Mouse (Mus musculus) liver, adult 2 months (tissue): ENCODE data around the gene Als2cr12. TPM values are rescaled to one million over a fixed set of nuclear protein-coding genes. Genes with fewer than 3 reads are reported as not detected.
A peak's percentile ranks its signal among the peaks of the same experiment; 100 is the strongest.
"Not testable (repeated sequence)": the region's sequence is repeated elsewhere in the genome, so short reads cannot be mapped to it uniquely, and the experiment has no call there.

Source experiments
- DNase-seq: peaks from one replicate; pipeline ENCODE4 v3.0.0-alpha.2; 2011; ENCODE audit warnings: low read depth, low spot score; ENCODE audit errors: extremely low read depth
- H3K27ac ChIP-seq: fragments of 200-500 bp; replicated peaks from 2 replicates; pipeline ENCODE4 v1.5.1; 2012; ENCODE audit warnings: low read depth, mild to moderate bottlenecking, control low read depth, inconsistent platforms, low read length; ENCODE audit not compliant: insufficient read depth
- H3K27me3 ChIP-seq: fragments of 200-500 bp; 2 replicates; pipeline ENCODE4 v1.6.1; 2012; ENCODE audit warnings: mild to moderate bottlenecking, moderate library complexity, low read length, inconsistent platforms; ENCODE audit not compliant: control insufficient read depth, insufficient read depth
- H3K36me3 ChIP-seq: fragments of 200-500 bp; 2 replicates; pipeline ENCODE4 v1.6.1; 2012; ENCODE audit warnings: low read length, inconsistent platforms; ENCODE audit not compliant: control insufficient read depth, insufficient read depth
- H3K4me1 ChIP-seq: fragments of 200-500 bp; 2 replicates; pipeline ENCODE4 v1.6.1; 2011; ENCODE audit warnings: low read length; ENCODE audit not compliant: control insufficient read depth, insufficient read depth
- H3K4me3 ChIP-seq: fragments of 200-500 bp; 2 replicates; pipeline ENCODE4 v1.5.1; 2011; ENCODE audit warnings: low read depth, mild to moderate bottlenecking, control low read depth, low read length, moderate library complexity; ENCODE audit not compliant: insufficient read depth
- H3K79me2 ChIP-seq: fragments of 200-500 bp; 2 replicates; pipeline ENCODE4 v1.6.1; 2012; ENCODE audit warnings: inconsistent platforms, mild to moderate bottlenecking, low read length, moderate library complexity; ENCODE audit not compliant: control insufficient read depth, insufficient read depth
- H3K9ac ChIP-seq: fragments of 200-500 bp; 2 replicates; pipeline ENCODE4 v1.6.1; 2012; ENCODE audit warnings: low read depth, mild to moderate bottlenecking, control low read depth, inconsistent platforms, low read length
- CTCF ChIP-seq: fragments of 200-500 bp; IDR thresholded peaks from 2 replicates; pipeline ENCODE4 v1.5.1; 2011; ENCODE audit warnings: low read depth, low read length, control low read depth
- POLR2A ChIP-seq: fragments of 200-500 bp; IDR thresholded peaks from 2 replicates; pipeline ENCODE4 v1.6.1; 2011; ENCODE audit warnings: low read length, control low read depth; ENCODE audit not compliant: insufficient read depth; ENCODE audit errors: extremely low read depth
- WGBS: fragments of 180-500 bp; shearing (Covaris S2); methylation state at CpG from one replicate; pipeline ENCODE4 v1.1.7; 2018; 5-methylcytosine and 5-hydroxymethylcytosine counted together
- polyA plus RNA-seq: library from polyadenylated mRNA; depleted of rRNA; stranded (reverse); fragments of >200 nt; gene quantifications from 2 replicates; pipeline ENCODE4 v1.2.3, GENCODE M21; 2012
- total RNA-seq: library from RNA; depleted of rRNA; stranded (reverse); fragments of >200 nt; gene quantifications from 2 replicates; pipeline ENCODE4 v1.2.3, GENCODE M21; 2014

Als2cr12 gene
- total and polyA plus RNA-seq, 2 experiments, result 0.74 TPM; not detected in 1

DNA sequence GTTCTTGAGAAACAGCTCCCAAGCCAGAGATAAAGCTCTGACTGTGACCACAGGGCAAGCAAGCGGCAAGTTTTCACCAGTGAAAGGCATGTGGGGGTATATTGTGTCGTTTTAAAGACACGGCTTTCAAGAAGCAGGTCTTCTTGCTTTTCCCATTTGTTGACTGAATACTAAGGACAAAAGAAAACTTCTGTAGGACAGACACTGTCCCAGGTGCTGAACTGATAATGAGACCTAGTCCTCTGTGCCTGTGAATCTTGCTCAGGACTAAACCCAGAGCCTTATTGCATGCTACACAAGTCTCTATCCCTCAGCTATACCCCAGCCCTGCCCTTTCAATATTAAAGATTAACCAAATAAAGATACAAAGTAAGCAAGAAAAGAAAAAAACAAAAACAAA lies 79.6 kb downstream of the Als2cr12 start:
- H3K9ac ChIP-seq, result no peak overlapping the region
- H3K4me3 ChIP-seq, result no peak overlapping the region
- no peaks in the 10 kb centered on the region for H3K36me3 ChIP-seq
- WGBS, result 47% methylated on average over 3 of the region's 3 CpGs
- peaks cover 18% of the 10 kb centered on the region for H3K4me1 ChIP-seq
- H3K27ac ChIP-seq, result peak overlapping the region; percentile 79; the same call in 1 of the 2 replicates
- TF ChIP-seq POLR2A, result no peak
- TF ChIP-seq CTCF, result no peak
- no peaks in the 10 kb centered on the region for H3K79me2 ChIP-seq
- no peaks in the 10 kb centered on the region for H3K27me3 ChIP-seq
- peak; percentile 52 for DNase-seq

DNA sequence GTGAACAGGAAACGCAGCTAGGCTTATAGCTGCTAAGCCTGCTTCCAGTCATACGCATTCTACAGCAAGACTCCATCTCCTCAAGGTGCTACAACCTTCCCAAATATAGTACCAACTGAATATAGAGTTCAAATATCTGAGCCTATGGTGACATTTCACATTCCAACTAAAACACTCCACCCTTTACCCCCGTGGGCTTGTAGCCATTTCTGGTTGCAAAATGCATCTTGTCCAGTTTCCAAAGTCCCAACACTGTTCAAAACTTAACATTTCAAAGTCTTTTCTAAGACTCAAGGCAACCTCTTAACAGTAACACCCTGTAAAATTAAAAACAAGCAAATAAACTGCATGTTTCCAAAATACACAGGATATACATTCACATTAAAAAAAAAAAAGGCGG lies 80.6 kb downstream of the Als2cr12 start:
- Histone ChIP-seq H3K9ac (no peak overlapping the region), H3K4me1 (peaks cover 20% of the 10 kb centered on the region), H3K27me3 (no peaks in the 10 kb centered on the region), H3K79me2 (no peaks in the 10 kb centered on the region), H3K27ac (peak overlapping the region; percentile 98), H3K4me3 (0 out of 2 replicates have a peak overlapping the region, but pooled peaks have one; percentile 11), H3K36me3 (no peaks in the 10 kb centered on the region)
- TF ChIP-seq CTCF (no peak), POLR2A (no peak)
- peak; percentile 88 for DNase-seq
- WGBS, result 61% methylated on average over 4 of the region's 4 CpGs

DNA sequence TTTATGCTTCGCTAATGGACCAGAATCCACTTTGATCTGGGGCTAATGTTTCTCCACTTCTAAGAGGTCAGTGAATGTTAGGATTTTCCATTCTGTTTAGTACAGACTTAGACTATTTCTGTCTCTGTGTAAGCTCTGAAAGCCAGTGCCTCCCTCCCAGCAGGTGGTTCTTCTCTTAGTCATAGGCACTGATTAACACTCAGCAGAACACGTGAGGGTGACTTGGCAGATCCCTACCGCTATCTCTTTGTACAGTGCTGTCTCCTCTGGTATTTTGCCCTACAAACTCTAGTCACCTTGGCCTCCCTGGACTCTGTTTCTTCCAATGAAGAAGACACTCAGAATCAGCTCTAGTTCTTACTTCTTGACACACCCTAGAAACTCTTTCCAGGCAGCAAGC lies 81.4 kb downstream of the Als2cr12 start:
- H3K4me1 ChIP-seq, result peaks cover 20% of the 10 kb centered on the region
- WGBS, result 36% methylated on average over 3 of the region's 3 CpGs
- H3K4me3 ChIP-seq, result no peak overlapping the region
- TF ChIP-seq POLR2A (no peak), CTCF (no peak)
- peak; percentile 97 for DNase-seq
- peak overlapping the region; percentile 98 for H3K27ac ChIP-seq
- no peaks in the 10 kb centered on the region for H3K36me3 ChIP-seq
- no peaks in the 10 kb centered on the region for H3K27me3 ChIP-seq
- no peak overlapping the region for H3K9ac ChIP-seq
- no peaks in the 10 kb centered on the region for H3K79me2 ChIP-seq

DNA sequence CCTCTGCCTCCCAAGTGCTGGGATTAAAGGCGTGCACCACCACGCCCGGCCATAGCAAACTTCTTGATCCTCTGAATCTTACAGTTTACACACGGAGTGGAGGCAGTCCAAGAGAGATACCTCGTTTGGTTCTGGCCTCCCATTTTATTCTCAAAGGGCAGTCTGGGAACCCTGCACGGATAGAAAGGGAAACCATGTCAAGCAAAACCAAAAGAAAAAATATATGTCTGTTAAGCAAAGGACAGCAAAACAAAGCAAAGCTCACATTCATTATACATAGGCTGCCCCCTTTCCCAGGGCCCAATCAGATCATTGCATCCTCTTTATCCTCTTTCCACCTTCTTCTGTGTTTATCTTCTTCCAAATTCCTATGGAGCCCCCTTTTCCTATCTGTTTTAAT lies 82.0 kb downstream of the Als2cr12 start:
- Histone ChIP-seq H3K27ac (no peak overlapping the region), H3K27me3 (no peaks in the 10 kb centered on the region), H3K79me2 (no peaks in the 10 kb centered on the region), H3K36me3 (no peaks in the 10 kb centered on the region), H3K4me3 (no peak overlapping the region), H3K4me1 (peaks cover 22% of the 10 kb centered on the region), H3K9ac (no peak overlapping the region)
- TF ChIP-seq CTCF, result no peak
- TF ChIP-seq POLR2A, result no peak
- WGBS, result 86% methylated on average over 6 of the region's 6 CpGs
- DNase-seq, result no peak

DNA sequence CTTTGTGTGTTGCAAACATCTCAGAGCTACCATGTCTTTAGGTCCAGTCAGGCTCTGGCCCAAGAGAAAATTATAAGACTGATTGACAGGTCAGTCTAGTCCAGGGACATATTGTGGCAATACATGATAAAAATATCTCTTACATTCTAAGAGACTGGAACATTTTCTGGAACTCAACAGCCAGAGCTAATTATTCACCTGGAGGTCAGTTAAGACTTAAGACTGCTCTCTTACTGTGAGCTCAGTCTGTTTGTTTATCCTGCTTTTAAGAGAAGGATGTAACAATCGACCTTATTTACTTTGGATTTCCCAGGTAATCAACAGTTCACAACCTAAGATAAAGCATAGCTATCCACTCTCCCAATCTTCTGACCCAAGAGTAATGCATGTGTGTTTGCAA lies 85.2 kb downstream of the Als2cr12 start:
- peak overlapping the region; percentile 93 for H3K27ac ChIP-seq
- H3K79me2 ChIP-seq, result no peaks in the 10 kb centered on the region
- H3K27me3 ChIP-seq, result no peaks in the 10 kb centered on the region
- no peak overlapping the region for H3K4me3 ChIP-seq
- WGBS, result 10% methylated on average over 1 of the region's 1 CpGs
- DNase-seq, result peak; percentile 89
- H3K36me3 ChIP-seq, result no peaks in the 10 kb centered on the region
- peaks cover 17% of the 10 kb centered on the region for H3K4me1 ChIP-seq
- H3K9ac ChIP-seq, result no peak overlapping the region
- TF ChIP-seq POLR2A (no peak), CTCF (no peak)

DNA sequence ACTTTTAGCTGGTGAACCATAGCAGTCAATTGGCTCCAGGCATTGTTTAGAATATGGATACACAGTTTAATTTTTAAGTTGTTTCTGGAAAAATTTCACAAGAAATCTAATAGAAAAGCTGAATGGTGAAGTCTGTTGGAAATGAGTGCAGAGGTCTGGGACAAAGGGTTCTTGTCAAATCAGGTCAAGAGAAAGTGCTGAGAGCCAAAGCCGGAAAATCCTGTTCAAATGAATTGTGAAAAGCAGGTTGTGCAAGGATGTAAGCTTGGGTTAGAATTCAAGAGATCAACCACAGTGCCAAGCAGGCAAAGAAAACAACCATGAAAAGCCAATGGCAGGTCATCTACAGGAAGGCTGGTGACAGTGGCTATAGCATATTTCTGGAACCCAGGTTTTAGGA lies 85.6 kb downstream of the Als2cr12 start:
- Histone ChIP-seq H3K4me3 (no peak overlapping the region), H3K79me2 (no peaks in the 10 kb centered on the region), H3K4me1 (peaks cover 18% of the 10 kb centered on the region), H3K36me3 (no peaks in the 10 kb centered on the region), H3K27ac (peak overlapping the region; percentile 93), H3K9ac (no peak overlapping the region), H3K27me3 (no peaks in the 10 kb centered on the region)
- TF ChIP-seq CTCF, result no peak
- WGBS, result 25% methylated on average over 1 of the region's 1 CpGs
- peak; percentile 95 for DNase-seq

DNA sequence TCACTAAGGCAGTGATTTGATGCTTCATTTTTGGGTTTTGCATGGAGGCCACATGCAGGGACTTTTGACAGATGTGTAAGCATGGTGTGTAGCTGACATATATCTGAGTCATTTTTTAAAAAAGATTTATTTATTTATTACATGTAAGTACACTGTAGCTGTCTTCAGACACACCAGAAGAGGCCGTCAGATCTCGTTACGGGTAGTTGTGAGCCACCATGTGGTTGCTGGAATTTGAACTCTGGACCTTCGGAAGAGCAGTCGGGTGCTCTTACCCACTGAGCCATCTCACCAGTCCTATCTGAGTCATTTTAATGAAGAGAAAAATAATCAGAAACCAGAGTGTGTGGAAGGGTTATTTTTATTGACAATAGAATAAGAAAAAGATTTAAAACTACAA lies 86.2 kb downstream of the Als2cr12 start:
- not testable (repeated sequence) for H3K79me2 ChIP-seq, H3K9ac ChIP-seq, H3K27ac ChIP-seq, H3K4me3 ChIP-seq, H3K36me3 ChIP-seq, H3K27me3 ChIP-seq
- 33% methylated on average over 5 of the region's 5 CpGs for WGBS
- H3K4me1 ChIP-seq, result peaks cover 17% of the 10 kb centered on the region; the same call in 1 of the 2 replicates
- peak; percentile 32 for DNase-seq
